Mouse (Mus musculus) ES-Bruce4 (cell line): ENCODE measurements around the gene Pagr1a.

Source experiments
- CTCF ChIP-seq: IDR thresholded peaks from one replicate; pipeline ENCODE4 v1.8.1; 2011; ENCODE audit warnings: low read depth, low read length
- POLR2A ChIP-seq: IDR thresholded peaks from one replicate; pipeline ENCODE4 v1.8.1; 2011; ENCODE audit warnings: low read length; ENCODE audit not compliant: insufficient read depth

GRCm38 (mm10) chr7:126978841-126979240, 38.3 kb downstream of the Pagr1a start:
- no peak for TF ChIP-seq CTCF
- no peak for TF ChIP-seq POLR2A
